Mouse (Mus musculus) liver, embryonic 13.5 days (tissue): ENCODE measurements around the gene Rps10. TPM values are rescaled to one million over a fixed set of nuclear protein-coding genes. Genes with fewer than 3 reads are reported as not detected.

Source experiments
- ATAC-seq: fragments of 200-750 bp; cut with Nextera tagmentation; 2 replicates; pipeline ENCODE4 v1.8.0; 2017; ENCODE audit warnings: low read depth, mild to moderate bottlenecking, moderate number of reproducible peaks, moderate library complexity
- DNase-seq: peaks from one replicate; pipeline ENCODE4 v3.0.0; 2022
- H3K27ac ChIP-seq: fragments of 300-500 bp; sonication (generic); 2 replicates; pipeline ENCODE4 v1.5.1; 2015; ENCODE audit warnings: moderate library complexity, mild to moderate bottlenecking, inconsistent platforms
- H3K27me3 ChIP-seq: fragments of 300-500 bp; sonication (generic); 2 replicates; pipeline ENCODE4 v1.6.1; 2015; ENCODE audit warnings: mild to moderate bottlenecking, inconsistent platforms
- H3K36me3 ChIP-seq: fragments of 300-500 bp; sonication (generic); 2 replicates; pipeline ENCODE4 v1.6.1; 2015; ENCODE audit warnings: mild to moderate bottlenecking, inconsistent platforms
- H3K4me1 ChIP-seq: fragments of 300-500 bp; sonication (generic); replicated peaks from 2 replicates; pipeline ENCODE4 v1.6.1; 2015; ENCODE audit warnings: inconsistent platforms
- H3K4me2 ChIP-seq: fragments of 300-500 bp; sonication (generic); 2 replicates; pipeline ENCODE4 v1.6.1; 2015; ENCODE audit warnings: inconsistent platforms, mild to moderate bottlenecking, moderate library complexity
- H3K4me3 ChIP-seq: fragments of 300-500 bp; sonication (generic); replicated peaks from 2 replicates; pipeline ENCODE4 v1.5.1; 2015; ENCODE audit warnings: mild to moderate bottlenecking, inconsistent platforms
- H3K9ac ChIP-seq: fragments of 300-500 bp; sonication (generic); 2 replicates; pipeline ENCODE4 v1.6.1; 2015; ENCODE audit warnings: mild to moderate bottlenecking, inconsistent platforms
- H3K9me3 ChIP-seq: fragments of 300-500 bp; sonication (generic); replicated peaks from 2 replicates; pipeline ENCODE4 v1.6.1; 2016; ENCODE audit warnings: inconsistent platforms
- WGBS: fragments of 180-500 bp; shearing (Covaris S2); methylation state at CpG from one replicate; pipeline ENCODE4 v1.1.7; 2015; ENCODE audit not compliant: insufficient replicate concordance; 5-methylcytosine and 5-hydroxymethylcytosine counted together
- polyA plus RNA-seq: library from polyadenylated mRNA; unstranded; fragments of >200 nt; fragmentation: Nextera tagmentation; extraction: Ambion mirVana; gene quantifications from 2 replicates; pipeline ENCODE4 v1.2.1, GENCODE M21; 2015

The Rps10 gene
- polyA plus RNA-seq, 1 experiment from 2014 or later: 786 TPM

- 0 out of 2 replicates have a peak overlapping the region, but pooled peaks have one; percentile 23 for H3K27ac ChIP-seq
Measured at GRCm38 (mm10) chr17:27586661-27587060, 49.8 kb downstream of the Rps10 start.

GRCm38 (mm10) chr17:27583185-27583894 is 53.1 kb downstream of the Rps10 start:
- Histone ChIP-seq H3K9me3 (no peaks in the 10 kb centered on the region), H3K36me3 (peaks cover 65% of the 10 kb centered on the region), H3K27ac (peak overlapping the region; percentile 34), H3K4me2 (no peak overlapping the region), H3K9ac (no peak overlapping the region; the same call in 1 of the 2 replicates), H3K4me1 (peaks cover 81% of the 10 kb centered on the region), H3K27me3 (no peaks in the 10 kb centered on the region), H3K4me3 (no peak overlapping the region)
- ATAC-seq: peak; percentile 68
- DNase-seq: peak; percentile 50
- whole genome bisulfite sequencing: 37% methylated on average over 13 of the region's 13 CpGs

More at GRCm38 (mm10) chr17:27586661-27587060, 49.8 kb downstream of the Rps10 start:
- H3K4me2 ChIP-seq: no peak overlapping the region
- peaks cover 89% of the 10 kb centered on the region for H3K4me1 ChIP-seq
- no peak overlapping the region for H3K4me3 ChIP-seq
- DNase-seq (no peak), ATAC-seq (no peak)
- no peak overlapping the region for H3K9ac ChIP-seq
- H3K9me3 ChIP-seq: no peaks in the 10 kb centered on the region
- peaks cover 47% of the 10 kb centered on the region for H3K36me3 ChIP-seq
- no peaks in the 10 kb centered on the region for H3K27me3 ChIP-seq
- 45% methylated on average over 9 of the region's 9 CpGs for WGBS

Other genes with a start within 250 kb of the Rps10 start
- gene Grm4, start 115.3 kb downstream of the Rps10 start, polyA plus RNA-seq: not detected in 2 replicates
- 226 and 262 TPM in 2 replicates for gene Hmga1, start 80.2 kb downstream of the Rps10 start, polyA plus RNA-seq
- 13.1 and 13.7 TPM in 2 replicates for gene AI413582, start 70.9 kb downstream of the Rps10 start, polyA plus RNA-seq
- 31.3 and 33.9 TPM in 2 replicates for gene Nudt3, start 13.2 kb downstream of the Rps10 start, polyA plus RNA-seq
- gene RPS10-NUDT3, start 1.4 kb downstream of the Rps10 start, polyA plus RNA-seq: not detected in 2 replicates
- gene Pacsin1, start 18.8 kb upstream of the Rps10 start, polyA plus RNA-seq: 0.20 and 0.32 TPM in 2 replicates
- gene Spdef, start 92.3 kb upstream of the Rps10 start, polyA plus RNA-seq: not detected in 2 replicates
- gene D17Wsu92e, start 184.0 kb upstream of the Rps10 start, polyA plus RNA-seq: 13.2 and 13.3 TPM in 2 replicates
- 182 and 183 TPM in 2 replicates for gene Snrpc, start 201.5 kb upstream of the Rps10 start, polyA plus RNA-seq
- gene Uhrf1bp1, start 219.8 kb upstream of the Rps10 start, polyA plus RNA-seq: 2.0 and 3.5 TPM in 2 replicates